Mouse (Mus musculus): ENCODE measurements at regions not wholly inside any gene's neighbourhood (a gene's known extent, or its start where the extent isn't known, plus 50 kb on each side); places are given as distances from the start of the nearest gene placed in this dataset.
"Not testable (repeated sequence)": the region's sequence is repeated elsewhere in the genome, so short reads cannot be mapped to it uniquely, and the experiment has no call there.

- no peak overlapping the region for H3K4me2 ChIP-seq (replicated peaks)
- ATAC-seq, result no peak
- no peak overlapping the region for H3K4me3 ChIP-seq (replicated peaks)
- H3K4me1 ChIP-seq (replicated peaks), result no peaks in the 10 kb centered on the region
- H3K27me3 ChIP-seq (replicated peaks), result no peaks in the 10 kb centered on the region
- H3K9ac ChIP-seq, result no peak overlapping the region
- no peaks in the 10 kb centered on the region for H3K9me3 ChIP-seq
- H3K36me3 ChIP-seq, result no peaks in the 10 kb centered on the region
- no peak overlapping the region for H3K27ac ChIP-seq
Observed at GRCm38 (mm10) chr1:145139267-145139651, 364.0 kb upstream of the Rgs18 start.

GRCm38 (mm10) chr1:145138452-145139266 lies 363.4 kb upstream of the Rgs18 start:
- Histone ChIP-seq H3K9me3 (no peaks in the 10 kb centered on the region), H3K4me2 (replicated peaks) (no peak overlapping the region), H3K27ac (no peak overlapping the region), H3K9ac (no peak overlapping the region), H3K4me3 (replicated peaks) (no peak overlapping the region), H3K4me1 (replicated peaks) (no peaks in the 10 kb centered on the region), H3K36me3 (no peaks in the 10 kb centered on the region), H3K27me3 (replicated peaks) (no peaks in the 10 kb centered on the region)
- 18% methylated on average over 2 of the region's 2 CpGs for WGBS
- peak; percentile 74; the same call in 1 of the 2 replicates for ATAC-seq

GRCm38 (mm10) chr1:145131020-145131419 lies 355.8 kb upstream of the Rgs18 start:
- Histone ChIP-seq H3K36me3 (no peaks in the 10 kb centered on the region), H3K27me3 (replicated peaks) (no peaks in the 10 kb centered on the region), H3K27ac (no peak overlapping the region), H3K4me2 (replicated peaks) (no peak overlapping the region), H3K9me3 (no peaks in the 10 kb centered on the region), H3K4me1 (replicated peaks) (no peaks in the 10 kb centered on the region), H3K4me3 (replicated peaks) (no peak overlapping the region), H3K9ac (no peak overlapping the region)
- WGBS, result 82% methylated on average over 1 of the region's 1 CpGs
- no peak for ATAC-seq

- WGBS, result 66% methylated on average over 1 of the region's 1 CpGs
- H3K4me2 ChIP-seq (replicated peaks), result no peak overlapping the region
- H3K27ac ChIP-seq, result no peak overlapping the region
- no peaks in the 10 kb centered on the region for H3K4me1 ChIP-seq (replicated peaks)
- H3K36me3 ChIP-seq, result no peaks in the 10 kb centered on the region
- no peaks in the 10 kb centered on the region for H3K27me3 ChIP-seq (replicated peaks)
- no peak overlapping the region for H3K9ac ChIP-seq
- ATAC-seq, result no peak
- no peak overlapping the region for H3K4me3 ChIP-seq (replicated peaks)
- no peaks in the 10 kb centered on the region for H3K9me3 ChIP-seq
Observed at GRCm38 (mm10) chr1:145113171-145113570, 337.9 kb upstream of the Rgs18 start.

GRCm38 (mm10) chr1:145106771-145107170 lies 331.5 kb upstream of the Rgs18 start:
- not testable (repeated sequence) for ATAC-seq

GRCm38 (mm10) chr1:145065255-145065854 lies 290.1 kb upstream of the Rgs18 start:
- 70% methylated on average over 1 of the region's 1 CpGs for WGBS
- no peak overlapping the region for H3K4me2 ChIP-seq (replicated peaks)
- H3K27ac ChIP-seq, result no peak overlapping the region
- H3K9me3 ChIP-seq, result no peaks in the 10 kb centered on the region
- no peak for ATAC-seq
- no peak overlapping the region for H3K4me3 ChIP-seq (replicated peaks)
- H3K27me3 ChIP-seq (replicated peaks), result no peaks in the 10 kb centered on the region
- no peaks in the 10 kb centered on the region for H3K4me1 ChIP-seq (replicated peaks)
- no peaks in the 10 kb centered on the region for H3K36me3 ChIP-seq
- no peak overlapping the region for H3K9ac ChIP-seq

More at GRCm38 (mm10) chr1:145106771-145107170, 331.5 kb upstream of the Rgs18 start:
- H3K27ac ChIP-seq; H3K9ac ChIP-seq; H3K27me3 ChIP-seq (replicated peaks); H3K4me3 ChIP-seq (replicated peaks); H3K4me1 ChIP-seq (replicated peaks); H3K9me3 ChIP-seq; H3K36me3 ChIP-seq; H3K4me2 ChIP-seq (replicated peaks): not testable (repeated sequence)
- 92% methylated on average over 4 of the region's 4 CpGs for WGBS

GRCm38 (mm10) chr1:145064384-145064783 lies 289.1 kb upstream of the Rgs18 start:
- no peak for ATAC-seq
- H3K4me3 ChIP-seq (replicated peaks), result no peak overlapping the region
- no peak overlapping the region for H3K27ac ChIP-seq
- H3K9ac ChIP-seq, result no peak overlapping the region
- no peaks in the 10 kb centered on the region for H3K4me1 ChIP-seq (replicated peaks)
- H3K27me3 ChIP-seq (replicated peaks), result no peaks in the 10 kb centered on the region
- no peak overlapping the region for H3K4me2 ChIP-seq (replicated peaks)
- H3K9me3 ChIP-seq, result no peaks in the 10 kb centered on the region
- 70% methylated on average over 3 of the region's 3 CpGs for WGBS
- H3K36me3 ChIP-seq, result no peaks in the 10 kb centered on the region

GRCm38 (mm10) chr1:145015623-145016022 lies 240.4 kb upstream of the Rgs18 start:
- Histone ChIP-seq H3K27me3 (replicated peaks) (no peaks in the 10 kb centered on the region), H3K27ac (no peak overlapping the region), H3K9me3 (no peaks in the 10 kb centered on the region), H3K36me3 (no peaks in the 10 kb centered on the region), H3K4me3 (replicated peaks) (no peak overlapping the region), H3K4me1 (replicated peaks) (no peaks in the 10 kb centered on the region), H3K4me2 (replicated peaks) (no peak overlapping the region), H3K9ac (no peak overlapping the region)
- 90% methylated on average over 4 of the region's 4 CpGs for WGBS
- no peak for ATAC-seq

GRCm38 (mm10) chr1:145010833-145011232 lies 235.6 kb upstream of the Rgs18 start:
- Histone ChIP-seq H3K9ac (no peak overlapping the region), H3K4me1 (replicated peaks) (no peaks in the 10 kb centered on the region), H3K9me3 (no peaks in the 10 kb centered on the region), H3K27ac (no peak overlapping the region), H3K4me2 (replicated peaks) (no peak overlapping the region), H3K27me3 (replicated peaks) (no peaks in the 10 kb centered on the region), H3K36me3 (no peaks in the 10 kb centered on the region), H3K4me3 (replicated peaks) (no peak overlapping the region)
- ATAC-seq, result no peak

- Histone ChIP-seq H3K4me2 (replicated peaks) (no peak overlapping the region), H3K9me3 (no peaks in the 10 kb centered on the region), H3K27me3 (replicated peaks) (no peaks in the 10 kb centered on the region), H3K4me3 (replicated peaks) (no peak overlapping the region), H3K9ac (no peak overlapping the region), H3K27ac (no peak overlapping the region), H3K36me3 (no peaks in the 10 kb centered on the region), H3K4me1 (replicated peaks) (no peaks in the 10 kb centered on the region)
- no peak for ATAC-seq
- 63% methylated on average over 5 of the region's 5 CpGs for WGBS
Observed at GRCm38 (mm10) chr1:144978167-144978566, 202.9 kb upstream of the Rgs18 start.

- WGBS, result 75% methylated on average over 3 of the region's 3 CpGs
- H3K9ac ChIP-seq, result no peak overlapping the region
- no peak overlapping the region for H3K27ac ChIP-seq
Observed at GRCm38 (mm10) chr1:144965736-144966135, 190.5 kb upstream of the Rgs18 start.

GRCm38 (mm10) chr1:144939006-144939405 lies 163.8 kb upstream of the Rgs18 start:
- Histone ChIP-seq H3K4me1 (replicated peaks) (no peaks in the 10 kb centered on the region), H3K27me3 (replicated peaks) (no peaks in the 10 kb centered on the region), H3K9me3 (no peaks in the 10 kb centered on the region), H3K4me2 (replicated peaks) (no peak overlapping the region), H3K27ac (no peak overlapping the region), H3K36me3 (no peaks in the 10 kb centered on the region), H3K9ac (no peak overlapping the region), H3K4me3 (replicated peaks) (no peak overlapping the region)
- WGBS, result 80% methylated on average over 3 of the region's 3 CpGs
- ATAC-seq, result no peak

More at GRCm38 (mm10) chr1:144965736-144966135, 190.5 kb upstream of the Rgs18 start:
- Histone ChIP-seq H3K4me2 (replicated peaks) (no peak overlapping the region), H3K27me3 (replicated peaks) (no peaks in the 10 kb centered on the region), H3K36me3 (no peaks in the 10 kb centered on the region), H3K9me3 (no peaks in the 10 kb centered on the region), H3K4me3 (replicated peaks) (no peak overlapping the region), H3K4me1 (replicated peaks) (no peaks in the 10 kb centered on the region)
- ATAC-seq, result no peak

- H3K27me3 ChIP-seq (replicated peaks), result no peaks in the 10 kb centered on the region
- H3K36me3 ChIP-seq, result no peaks in the 10 kb centered on the region
- no peaks in the 10 kb centered on the region for H3K9me3 ChIP-seq
- no peak overlapping the region for H3K9ac ChIP-seq
- no peak for ATAC-seq
- WGBS, result 78% methylated on average over 2 of the region's 2 CpGs
- no peak overlapping the region for H3K4me3 ChIP-seq (replicated peaks)
- no peak overlapping the region for H3K4me2 ChIP-seq (replicated peaks)
- H3K27ac ChIP-seq, result no peak overlapping the region
- no peaks in the 10 kb centered on the region for H3K4me1 ChIP-seq (replicated peaks)
Observed at GRCm38 (mm10) chr1:144926136-144926535, 150.9 kb upstream of the Rgs18 start.

Measured in intestine, embryonic 15.5 days (tissue).